Mouse (Mus musculus) bone marrow, adult 2 months (tissue): ENCODE results near the gene Rad51d.

ENCODE experiments used
- CTCF ChIP-seq: fragments of 200-500 bp; IDR thresholded peaks from 2 replicates; pipeline ENCODE4 v1.5.1; 2011; ENCODE audit warnings: low read length, control low read depth; ENCODE audit not compliant: control insufficient read depth, insufficient read depth
- POLR2A ChIP-seq: fragments of 200-500 bp; IDR thresholded peaks from 2 replicates; pipeline ENCODE4 v1.6.1; 2011; ENCODE audit warnings: low read depth, mild to moderate bottlenecking, control low read depth, low read length, borderline replicate concordance; ENCODE audit not compliant: control insufficient read depth

DNA sequence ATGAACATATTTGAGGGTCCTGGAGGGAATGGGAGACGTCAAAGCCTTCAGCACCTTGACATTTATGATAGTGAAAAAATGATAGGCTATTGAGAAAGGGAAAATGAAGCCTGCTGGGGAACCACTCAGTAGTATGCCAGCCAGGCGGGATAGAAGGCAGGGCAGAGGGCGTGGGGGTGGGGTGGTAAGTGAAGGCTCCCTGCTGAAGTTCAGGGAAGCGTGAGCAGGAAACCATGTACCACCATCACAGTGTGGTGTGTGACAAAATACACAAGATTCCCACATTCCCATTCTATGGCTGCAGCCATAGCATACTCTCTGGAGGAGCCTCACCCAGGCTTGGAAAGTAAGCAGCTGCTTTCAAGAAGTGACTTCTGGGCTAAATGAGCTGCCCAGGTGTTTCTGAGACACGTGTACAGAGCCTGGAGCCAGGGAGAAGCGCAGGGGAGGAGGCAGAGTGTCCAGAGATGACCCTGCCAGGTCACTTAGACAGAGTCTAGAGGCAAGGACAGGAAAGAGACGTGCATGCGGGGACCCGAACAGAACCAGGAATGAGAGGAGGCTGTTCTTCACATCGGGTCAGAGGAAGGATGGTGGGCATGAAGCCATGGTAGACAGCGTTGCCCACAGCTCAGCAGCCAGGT lies 45.5 kb downstream of the Rad51d start:
- TF ChIP-seq CTCF, result no peak
- no peak for TF ChIP-seq POLR2A
